Mouse (Mus musculus) ES-E14 (cell line): ENCODE measurements around the gene Rreb1.

ENCODE experiments used
- CHD2 ChIP-seq: IDR thresholded peaks from 2 replicates; pipeline ENCODE4 v1.6.1; 2014; ENCODE audit warnings: mild to moderate bottlenecking, low read depth, low read length, inconsistent platforms
- ZC3H11A ChIP-seq: IDR thresholded peaks from 2 replicates; pipeline ENCODE4 v1.6.1; 2012; ENCODE audit warnings: low read depth, mild to moderate bottlenecking, inconsistent platforms, low read length, borderline replicate concordance
- ZNF384 ChIP-seq: IDR thresholded peaks from 2 replicates; pipeline ENCODE4 v1.6.1; 2012; ENCODE audit warnings: low read depth, low read length, inconsistent platforms

GRCm38 (mm10) chr13:37963354-37964007, 185.3 kb downstream of the Rreb1 start:
- no peak for TF ChIP-seq CHD2
- TF ChIP-seq ZNF384: no peak
- TF ChIP-seq ZC3H11A: peak; percentile 34; the same call in 1 of the 2 replicates
